Mouse (Mus musculus) adrenal gland, postnatal 36 days (tissue): ENCODE measurements at regions not wholly inside any gene's neighbourhood (a gene's known extent, or its start where the extent isn't known, plus 50 kb on each side); places are given as distances from the start of the nearest gene placed in this dataset.

Experiments used
- DNase-seq, 2 experiments: peaks; one replicate each; pipeline ENCODE4 v3.0.0; 2021; ENCODE audit warnings: mixed read lengths in 1 of 2

DNA sequence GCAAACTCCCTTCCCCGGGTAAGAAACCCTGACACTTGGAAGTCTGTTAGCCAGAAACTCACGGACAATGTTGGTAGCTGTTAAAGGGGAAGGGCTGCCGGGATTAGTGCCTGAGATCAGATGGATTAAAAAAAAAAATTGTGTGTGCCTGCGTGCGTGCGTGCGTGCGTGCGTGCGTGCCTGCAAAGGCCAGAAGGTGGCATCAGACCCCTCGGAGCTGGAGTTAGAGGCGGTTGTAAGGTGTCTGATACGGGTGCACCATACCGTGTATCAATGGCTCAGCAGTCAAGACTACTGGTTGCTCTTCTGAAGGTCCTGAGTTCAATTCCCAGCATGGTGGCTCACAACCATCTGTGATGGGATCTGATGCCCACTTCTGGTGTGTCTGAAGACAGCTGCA, 59.0 kb upstream of the Ccdc167 start:
- no peak for DNase-seq

- peak; percentile 76 to 83 for DNase-seq
Observed at GRCm38 (mm10) chr17:29773339-29773738, 56.5 kb upstream of the Ccdc167 start.

DNA sequence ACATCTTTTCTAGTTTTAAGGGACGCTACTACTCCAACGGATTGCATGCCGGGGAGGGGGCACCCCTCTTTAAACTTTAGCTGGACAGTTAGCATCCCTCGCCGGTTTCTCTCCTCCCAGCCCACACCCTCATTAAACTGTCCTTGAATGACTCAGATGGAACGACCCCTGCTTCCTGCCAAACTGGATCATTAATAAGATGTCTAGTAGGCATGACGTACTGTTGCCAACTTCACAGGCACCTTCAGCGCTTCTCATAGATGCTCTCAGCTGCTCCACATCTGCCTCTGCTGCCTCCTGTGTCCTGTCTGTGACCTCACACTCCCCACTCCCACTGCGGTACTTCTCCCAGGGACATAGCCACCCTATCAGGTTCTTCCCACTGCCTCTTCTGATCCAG, 54.1 kb upstream of the Ccdc167 start:
- DNase-seq: no peak

DNA sequence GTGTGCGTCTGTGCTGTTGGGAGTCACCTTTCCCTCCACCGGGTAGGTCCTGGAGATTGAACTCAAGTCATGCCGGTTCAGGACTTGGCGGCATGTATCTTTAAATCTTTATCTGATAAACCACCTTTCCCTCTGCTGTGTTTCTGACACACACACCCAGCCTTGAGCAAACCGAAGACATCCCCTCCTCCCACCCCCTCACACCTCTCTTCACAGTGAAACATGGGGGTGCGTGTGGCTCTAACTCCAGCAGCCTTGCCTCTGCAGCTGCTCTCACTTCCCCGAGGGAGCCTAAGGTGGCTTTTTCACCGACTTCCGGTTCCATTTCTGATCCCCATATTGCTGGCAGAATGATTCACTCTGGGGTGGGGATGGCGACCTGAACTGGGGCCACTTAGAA, 52.8 kb upstream of the Ccdc167 start:
- DNase-seq: no peak

DNA sequence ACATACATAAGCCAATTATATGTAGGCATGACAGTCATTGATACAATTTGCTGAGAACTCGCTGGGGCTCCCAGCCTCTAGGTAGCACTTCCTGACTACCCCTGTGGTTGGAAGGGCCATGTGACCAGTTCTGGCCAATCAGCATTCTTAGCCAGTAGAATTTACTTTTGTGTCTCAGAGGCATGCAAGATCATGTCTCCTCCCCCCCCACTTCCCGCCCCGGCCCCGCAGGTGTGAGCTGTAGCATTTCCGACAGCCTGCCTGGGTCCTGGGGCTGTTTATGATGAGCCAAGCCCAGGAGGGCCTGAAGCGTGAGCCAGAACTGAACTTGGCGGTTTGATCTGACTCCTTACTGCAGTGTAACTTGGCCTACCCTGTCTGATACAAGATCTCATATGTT, 52.3 kb upstream of the Ccdc167 start:
- DNase-seq: no peak

DNA sequence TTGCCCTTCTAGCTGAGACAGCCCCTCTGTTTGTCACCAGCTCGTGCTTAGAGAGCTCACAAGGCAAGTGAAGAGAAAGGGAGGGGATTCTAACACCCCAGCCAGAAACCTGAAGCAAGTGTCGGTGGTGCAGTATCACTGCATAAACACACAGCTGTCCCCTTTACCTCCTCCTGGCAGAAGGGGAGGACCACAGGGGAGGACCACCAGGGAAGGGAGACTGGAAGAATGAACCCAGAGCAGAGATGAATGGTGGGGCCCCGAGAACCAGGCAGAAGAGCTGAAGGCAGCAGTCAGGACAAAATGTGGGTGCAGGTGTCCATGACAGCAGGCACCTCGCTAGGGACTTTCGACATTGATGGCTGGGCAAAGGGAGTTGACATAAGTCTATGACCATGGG, 51.8 kb upstream of the Ccdc167 start:
- DNase-seq: no peak
